Mouse (Mus musculus) left cerebral cortex, adult 9 months (tissue): ENCODE results near the gene Dpysl4.
A peak's percentile ranks its signal among the peaks of the same experiment; 100 is the strongest.

Source experiments
- DNase-seq, 2 experiments: peaks; one replicate each; pipeline ENCODE4 v3.0.0; 2022; ENCODE audit warnings: low spot score in 2 of 2

Gene Dpysl4

GRCm38 (mm10) chr7:139085629-139086194 lies at the start of gene Dpysl4:
TSS of gene Dpysl4 (plus strand) at chr7:139086001.
- DNase-seq, result peak; percentile 64 to 90

- no peak for DNase-seq
Observed at GRCm38 (mm10) chr7:139063406-139063805, 22.4 kb upstream of the Dpysl4 start.

- DNase-seq, result peak in 1 of 2 experiments; percentile 88
Observed at GRCm38 (mm10) chr7:139068182-139068623, 17.6 kb upstream of the Dpysl4 start.

- no peak for DNase-seq
Observed at GRCm38 (mm10) chr7:139074189-139074588, 11.6 kb upstream of the Dpysl4 start.

GRCm38 (mm10) chr7:139075054-139075794 lies 10.6 kb upstream of the Dpysl4 start:
- DNase-seq, result no peak

GRCm38 (mm10) chr7:139077283-139077682 lies 8.5 kb upstream of the Dpysl4 start:
- DNase-seq, result no peak

GRCm38 (mm10) chr7:139078181-139078580 lies 7.6 kb upstream of the Dpysl4 start:
- no peak for DNase-seq

GRCm38 (mm10) chr7:139079141-139079540 lies 6.7 kb upstream of the Dpysl4 start:
- no peak for DNase-seq

GRCm38 (mm10) chr7:139080714-139081113 lies 5.1 kb upstream of the Dpysl4 start:
- DNase-seq, result no peak

- no peak for DNase-seq
Observed at GRCm38 (mm10) chr7:139081158-139081557, 4.6 kb upstream of the Dpysl4 start.

GRCm38 (mm10) chr7:139082281-139082680 lies 3.5 kb upstream of the Dpysl4 start:
- no peak for DNase-seq

- no peak for DNase-seq
Observed at GRCm38 (mm10) chr7:139084316-139084715, 1.5 kb upstream of the Dpysl4 start.

GRCm38 (mm10) chr7:139086195-139087158 lies 676 bp downstream of the Dpysl4 start:
- no peak for DNase-seq

GRCm38 (mm10) chr7:139087801-139088200 lies 2.0 kb downstream of the Dpysl4 start:
- no peak for DNase-seq

GRCm38 (mm10) chr7:139089892-139090874 lies 4.4 kb downstream of the Dpysl4 start:
- peak in 1 of 2 experiments; percentile 59 for DNase-seq

- no peak for DNase-seq
Observed at GRCm38 (mm10) chr7:139091681-139092080, 5.9 kb downstream of the Dpysl4 start.

- no peak for DNase-seq
Observed at GRCm38 (mm10) chr7:139092676-139093075, 6.9 kb downstream of the Dpysl4 start.

- DNase-seq, result peak in 1 of 2 experiments; percentile 71
Observed at GRCm38 (mm10) chr7:139093124-139093523, 7.3 kb downstream of the Dpysl4 start.

GRCm38 (mm10) chr7:139093781-139094180 lies 8.0 kb downstream of the Dpysl4 start:
- DNase-seq, result no peak

- no peak for DNase-seq
Observed at GRCm38 (mm10) chr7:139094761-139095160, 9.0 kb downstream of the Dpysl4 start.

- no peak for DNase-seq
Observed at GRCm38 (mm10) chr7:139095282-139095681, 9.5 kb downstream of the Dpysl4 start.
